Mouse (Mus musculus) ES-E14 (cell line): ENCODE measurements around the gene Kif1c.

Source experiments
- CHD2 ChIP-seq: IDR thresholded peaks from 2 replicates; pipeline ENCODE4 v1.6.1; 2014; ENCODE audit warnings: mild to moderate bottlenecking, low read depth, low read length, inconsistent platforms
- HCFC1 ChIP-seq: IDR thresholded peaks from 2 replicates; pipeline ENCODE4 v1.6.1; 2012; ENCODE audit warnings: low read length, inconsistent platforms, borderline replicate concordance; ENCODE audit not compliant: insufficient read depth
- MAFK ChIP-seq: IDR thresholded peaks from 2 replicates; pipeline ENCODE4 v1.6.1; 2014; ENCODE audit warnings: mild to moderate bottlenecking, low read depth, low read length, inconsistent platforms; ENCODE audit not compliant: insufficient read depth
- ZC3H11A ChIP-seq: IDR thresholded peaks from 2 replicates; pipeline ENCODE4 v1.6.1; 2012; ENCODE audit warnings: low read depth, mild to moderate bottlenecking, inconsistent platforms, low read length, borderline replicate concordance
- ZNF384 ChIP-seq: IDR thresholded peaks from 2 replicates; pipeline ENCODE4 v1.6.1; 2012; ENCODE audit warnings: low read depth, low read length, inconsistent platforms

- TF ChIP-seq HCFC1 = 0 out of 2 replicates have a peak, but pooled peaks have one; percentile 53
- no peak for TF ChIP-seq CHD2
- TF ChIP-seq ZC3H11A = no peak
- no peak for TF ChIP-seq MAFK
- no peak for TF ChIP-seq ZNF384
Observed at GRCm38 (mm10) chr11:70699722-70700556, at the start of gene Kif1c, which contains the start of gene Inca1.
